Mouse (Mus musculus) spleen, postnatal 36 days (tissue): ENCODE data around the gene Opcml.

Experiments used
- DNase-seq, 2 experiments: peaks; one replicate each; pipeline ENCODE4 v3.0.0; 2022; ENCODE audit warnings: low spot score in 2 of 2, mixed read lengths in 1 of 2

The Opcml gene

DNA sequence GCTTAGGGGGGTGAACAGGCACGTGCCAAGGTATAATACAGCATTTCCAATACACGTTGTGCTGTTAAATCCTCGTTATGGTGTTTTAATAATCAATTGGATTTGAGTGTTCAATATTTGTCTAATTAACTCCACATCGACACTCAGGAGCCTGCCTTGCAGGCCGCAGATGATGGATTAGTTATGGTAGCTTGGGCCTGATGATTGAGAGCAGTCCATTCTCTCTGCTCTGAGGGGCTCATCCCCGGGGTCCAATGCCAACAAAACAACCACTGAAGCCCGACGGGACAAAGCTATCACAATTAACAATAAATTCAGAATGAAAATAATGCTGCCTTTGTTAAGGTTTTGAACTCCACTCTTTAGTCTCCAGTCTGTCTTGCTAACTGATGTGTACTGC is 641.6 kb downstream of the Opcml start:
- DNase-seq = no peak

DNA sequence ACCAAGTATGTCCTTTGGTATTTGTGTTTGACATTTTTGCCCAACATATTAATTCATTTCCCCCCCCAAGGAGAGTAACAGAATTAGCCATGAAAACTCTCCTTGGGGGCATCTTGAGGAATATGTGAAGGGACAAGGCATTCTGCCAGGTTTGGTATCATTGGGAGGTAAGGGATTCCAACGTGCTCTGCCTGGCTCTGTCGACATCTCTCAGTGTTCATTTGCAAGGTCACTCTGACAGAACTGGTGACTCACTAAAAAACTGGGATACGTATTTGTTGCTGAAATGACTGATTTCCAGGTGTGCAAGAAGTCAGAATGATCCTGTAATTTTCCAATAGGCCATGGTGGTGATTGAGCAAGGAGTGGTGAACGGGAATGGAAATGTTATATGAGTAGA is 648.2 kb downstream of the Opcml start:
- DNase-seq = no peak

DNA sequence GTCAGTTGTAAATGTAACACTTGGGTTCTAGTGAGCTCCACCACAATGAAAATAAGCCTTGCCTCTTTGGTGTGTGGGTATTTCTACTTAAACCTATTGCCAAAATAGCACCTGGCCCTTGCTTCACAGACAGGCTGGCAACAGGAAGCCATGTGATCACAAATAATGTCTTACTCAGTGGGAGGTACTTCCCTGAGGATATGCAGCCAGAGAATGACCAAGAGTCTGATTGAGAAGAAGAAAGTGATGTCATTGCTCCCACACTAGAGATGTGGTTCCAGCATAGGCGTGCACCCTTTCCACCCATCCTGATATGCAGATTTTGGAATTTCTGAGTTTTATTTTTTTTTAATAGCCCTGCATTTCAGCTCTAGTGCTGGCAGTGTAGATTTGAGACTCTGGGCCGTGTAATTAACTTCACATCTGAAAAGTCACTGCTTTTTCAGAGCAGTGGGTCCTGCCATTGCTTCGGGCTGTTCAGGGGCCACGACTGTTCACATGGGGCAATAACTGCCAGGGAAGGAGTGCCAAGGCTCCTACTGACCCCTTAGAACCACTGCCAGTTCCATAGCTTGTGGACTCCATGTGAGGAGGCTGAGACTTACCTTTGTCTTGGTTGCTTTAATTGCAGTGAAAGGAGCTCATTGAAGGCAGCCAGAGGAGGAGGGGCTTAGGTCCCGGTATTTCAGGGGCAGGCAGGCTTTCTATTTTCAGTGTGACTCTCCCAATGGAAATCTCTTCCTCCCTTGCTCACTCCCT is 649.0 kb downstream of the Opcml start:
- no peak for DNase-seq

DNA sequence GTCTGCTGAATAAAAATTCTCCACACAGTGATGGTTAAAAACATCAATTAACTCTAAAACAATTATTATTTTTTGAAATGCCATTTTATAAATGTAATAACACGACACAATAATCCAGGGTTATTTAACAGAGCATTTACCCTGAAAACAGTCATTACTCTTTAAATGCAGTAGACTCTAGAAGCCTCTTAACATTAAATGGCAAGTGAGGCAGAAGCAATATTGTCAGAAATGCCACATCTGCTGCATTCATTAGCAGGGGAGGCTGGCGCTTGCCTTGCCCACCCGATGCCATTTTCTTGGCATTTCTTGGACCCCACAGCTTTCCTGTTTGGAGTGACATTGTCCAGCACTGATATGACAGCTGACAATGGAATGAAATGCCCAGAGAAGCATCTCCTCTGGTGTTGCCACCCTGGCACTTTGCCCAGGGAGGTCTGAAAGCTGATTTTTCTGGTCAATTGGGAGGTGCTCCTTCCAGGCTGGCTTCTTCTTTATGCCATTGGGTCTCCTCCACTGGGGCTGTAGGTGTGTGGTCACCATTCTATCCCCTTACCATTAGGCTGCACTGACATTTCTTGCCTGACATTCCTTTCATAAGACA is 649.7 kb downstream of the Opcml start:
- no peak for DNase-seq

DNA sequence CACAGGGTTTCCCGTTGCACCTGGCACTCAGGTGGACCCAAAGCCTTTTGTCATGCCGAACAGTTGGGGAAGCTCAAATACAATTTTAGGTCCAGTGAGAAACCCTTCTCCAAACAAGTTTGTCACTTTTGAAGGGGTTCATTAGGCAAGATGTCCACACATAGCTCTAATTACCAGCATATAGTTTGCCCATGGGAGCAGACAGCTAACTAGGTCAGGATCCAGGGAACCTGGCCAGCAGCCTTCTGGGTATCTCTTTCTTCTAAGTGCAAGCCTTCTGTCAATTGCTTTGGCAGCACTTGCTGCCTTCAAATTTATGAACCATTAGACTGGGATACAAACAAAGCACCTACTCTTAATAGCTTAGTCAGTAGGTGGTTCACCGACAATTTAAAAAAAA is 653.9 kb downstream of the Opcml start:
- no peak for DNase-seq

DNA sequence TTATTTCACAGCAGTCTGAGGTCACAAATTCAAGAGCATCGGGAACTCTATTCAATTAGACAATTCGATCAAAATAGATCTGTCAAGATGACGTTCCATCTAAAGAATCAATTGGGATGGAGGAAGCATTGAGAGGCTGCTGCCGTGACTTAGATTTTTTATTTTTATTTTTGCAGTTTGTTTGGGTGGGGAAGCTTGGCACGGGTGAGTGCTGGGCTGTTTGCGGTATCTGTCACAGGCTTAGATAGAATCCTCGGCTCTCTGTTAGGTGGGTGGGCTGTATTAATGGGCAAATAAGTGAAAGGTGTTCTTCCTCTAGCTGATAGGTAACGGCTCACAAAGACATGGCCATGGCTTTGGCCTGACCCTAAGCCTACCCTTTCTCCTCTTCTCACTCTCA is 654.4 kb downstream of the Opcml start:
- no peak for DNase-seq

DNA sequence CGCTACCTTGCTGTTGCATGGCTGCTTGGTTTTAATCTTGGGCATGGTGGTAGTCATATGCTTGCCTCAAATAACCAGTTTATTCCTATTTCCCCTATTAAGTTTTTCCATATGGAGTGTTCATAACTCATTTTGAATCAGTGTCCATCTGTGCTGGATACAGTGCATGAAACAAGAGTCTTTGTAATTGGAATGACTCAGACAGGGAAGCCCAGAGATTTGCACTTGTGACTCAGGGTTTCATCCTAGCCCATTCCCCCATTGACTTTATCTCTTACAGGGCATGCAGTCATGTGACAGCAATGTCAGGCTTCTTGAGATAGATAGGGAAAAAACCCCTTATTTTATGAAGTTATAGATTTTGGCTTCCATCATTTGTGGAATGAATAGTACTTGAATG is 655.3 kb downstream of the Opcml start:
- DNase-seq = no peak

DNA sequence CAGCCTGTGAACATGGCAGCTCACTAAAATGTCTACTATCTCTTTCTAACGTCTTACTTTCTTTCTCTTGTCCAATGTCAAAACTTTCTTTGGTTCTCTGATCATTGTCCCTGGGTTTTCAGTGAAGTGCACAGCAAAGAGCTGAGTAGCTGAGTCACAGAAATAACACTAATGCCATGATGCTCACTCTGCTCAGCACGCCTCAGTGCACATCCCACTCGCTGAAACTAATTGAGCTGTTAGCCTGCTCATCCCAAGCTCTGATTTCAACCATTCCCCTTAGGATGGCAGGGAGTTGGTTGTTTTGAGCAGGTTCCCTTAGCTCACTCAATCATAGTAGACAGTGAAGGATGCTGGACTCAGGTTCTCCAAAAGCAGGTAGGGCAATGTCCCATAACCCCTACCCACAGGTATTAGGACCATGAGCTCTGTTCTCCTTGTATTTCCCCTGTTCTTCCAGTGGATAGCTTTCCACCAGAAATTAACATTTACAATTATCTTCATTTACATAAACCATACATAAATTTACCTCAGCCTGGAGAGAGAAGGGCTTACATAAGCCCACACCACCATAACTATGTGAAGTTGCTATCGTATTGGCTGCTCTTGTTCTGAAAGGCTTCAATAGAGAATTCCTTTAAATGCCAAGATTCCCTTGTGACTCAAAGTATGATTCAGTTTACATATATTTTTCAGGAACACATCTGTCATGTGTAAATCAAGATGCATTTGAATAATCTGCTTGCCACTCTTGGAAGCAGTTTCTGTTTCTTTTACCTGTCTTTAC is 655.9 kb downstream of the Opcml start:
- no peak for DNase-seq

DNA sequence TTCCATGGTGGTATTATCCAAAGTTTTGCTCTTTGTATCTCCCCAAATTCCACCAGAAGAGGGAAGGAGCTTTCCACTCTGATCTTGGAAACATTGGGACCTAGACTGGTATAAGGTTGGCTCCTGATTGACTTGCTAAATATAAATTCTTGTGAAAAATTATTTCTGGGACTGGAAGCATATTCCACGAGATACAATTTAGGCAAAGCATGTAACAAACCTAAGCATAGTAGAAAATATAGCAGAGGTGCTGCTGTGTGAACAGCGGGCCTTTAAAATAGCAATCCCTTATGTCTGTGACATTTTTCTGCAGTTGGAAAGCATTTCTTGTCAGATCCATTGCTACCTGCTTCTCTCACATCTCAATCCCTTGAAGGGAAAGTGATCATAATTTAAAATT is 661.9 kb downstream of the Opcml start:
- no peak for DNase-seq

DNA sequence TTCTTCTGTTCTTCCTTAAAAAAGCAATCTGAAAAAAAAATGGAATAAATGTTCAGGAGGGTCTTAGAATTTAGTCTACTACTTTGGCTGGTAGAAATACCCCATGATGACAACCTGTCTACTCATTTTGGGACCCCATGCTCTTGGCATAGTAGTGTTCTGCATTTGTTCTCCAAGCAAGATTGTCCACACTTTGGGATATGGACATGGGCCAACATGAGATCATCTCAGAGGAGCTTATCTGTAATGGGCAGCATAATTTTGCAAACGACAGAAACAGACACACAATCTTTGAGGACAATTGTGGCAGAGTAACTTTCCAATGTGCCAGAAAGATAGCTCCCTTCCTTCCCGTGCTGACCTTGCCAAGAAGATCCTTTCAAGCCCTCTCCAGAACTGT is 662.5 kb downstream of the Opcml start:
- no peak for DNase-seq

DNA sequence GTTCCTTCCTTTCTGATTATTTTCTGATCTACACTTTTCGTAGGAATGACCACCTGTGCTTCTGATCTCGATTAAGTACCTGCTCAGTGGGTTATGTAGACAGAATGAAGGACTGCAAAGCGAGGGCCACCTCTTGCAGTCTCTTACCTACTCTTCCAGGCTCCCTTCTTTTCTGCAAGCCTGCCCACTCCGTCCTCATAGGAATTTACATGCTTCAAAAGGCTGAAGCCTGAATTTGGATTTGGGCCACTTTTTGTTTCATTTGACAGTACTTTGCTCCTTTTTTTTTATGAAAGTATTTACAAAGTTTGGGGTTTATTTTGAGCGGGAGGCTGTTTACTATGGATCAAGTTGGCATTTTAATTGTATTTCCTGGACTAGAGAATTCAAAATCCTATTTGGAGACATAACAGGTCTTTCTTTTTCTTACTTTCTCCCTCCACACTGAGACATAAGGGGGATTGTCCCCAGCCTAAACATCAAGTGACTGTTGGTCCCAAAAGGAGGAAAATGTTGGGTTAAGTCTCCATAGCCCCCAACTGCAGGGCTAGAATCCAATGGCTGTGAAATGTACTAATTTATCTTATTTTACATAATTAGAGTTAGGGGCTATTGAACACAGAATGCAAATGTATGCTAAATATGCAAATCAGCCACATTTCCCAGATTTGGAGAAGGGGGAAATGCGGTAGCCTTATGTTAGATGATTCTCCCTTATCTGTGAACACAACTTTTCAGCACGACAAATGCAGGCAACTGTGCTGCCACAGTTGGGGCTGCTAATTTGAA is 667.6 kb downstream of the Opcml start:
- DNase-seq = no peak

DNA sequence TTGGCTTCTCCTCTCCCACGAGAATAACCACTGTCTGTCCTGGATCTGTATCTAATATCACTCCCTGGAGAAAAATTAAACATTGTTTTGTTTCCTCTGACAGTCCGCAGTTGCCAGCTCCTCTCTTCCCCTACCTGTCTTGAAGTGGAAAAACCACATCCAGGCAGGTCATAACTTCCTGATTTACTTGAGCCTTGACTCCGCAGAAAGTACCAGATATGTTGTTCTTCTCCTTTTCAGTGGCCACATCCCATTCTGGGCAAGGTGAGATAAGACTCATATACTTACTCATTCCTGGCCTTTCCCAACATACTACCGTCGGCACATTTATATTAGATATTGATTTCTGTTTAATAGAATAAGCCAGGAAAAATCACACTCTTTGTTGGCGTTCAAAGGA is 673.0 kb downstream of the Opcml start:
- DNase-seq = no peak

DNA sequence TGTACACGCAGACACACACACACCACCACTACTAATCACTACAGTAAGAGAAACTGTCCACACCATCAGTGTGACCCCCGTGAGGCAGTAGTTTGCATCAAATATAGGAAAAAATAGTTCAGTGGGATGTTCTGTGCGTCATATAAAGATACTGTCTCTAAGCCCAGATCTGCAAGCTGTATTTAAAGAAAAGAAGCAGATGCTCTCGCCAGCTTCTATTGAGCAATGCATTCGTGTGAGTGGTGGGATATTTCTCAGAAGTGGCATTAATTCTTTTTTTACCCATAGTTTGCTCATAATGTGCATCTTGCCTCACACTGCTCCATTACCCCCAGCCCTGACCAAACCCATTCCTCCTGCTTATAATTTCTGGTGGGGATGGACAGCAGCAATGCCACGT is 678.8 kb downstream of the Opcml start:
- DNase-seq = no peak

DNA sequence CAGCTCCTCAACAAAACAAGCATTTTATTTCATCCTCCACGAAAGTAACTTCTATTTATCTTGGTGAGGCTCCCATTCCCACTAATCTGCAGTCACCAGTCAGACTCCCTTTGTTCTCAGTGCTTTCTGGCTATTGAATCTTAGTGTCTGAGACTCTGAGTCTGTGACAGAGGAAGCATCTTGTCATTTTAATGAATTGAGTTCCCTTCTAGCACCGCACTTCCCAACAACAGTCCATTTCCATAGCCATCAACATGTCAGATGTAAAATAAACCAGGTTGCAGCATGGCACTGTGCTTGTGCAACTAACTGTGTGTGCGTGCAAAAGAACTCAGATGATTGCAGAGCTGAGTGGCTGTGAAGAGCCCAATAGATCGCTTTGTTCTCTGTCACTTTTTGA is 680.9 kb downstream of the Opcml start:
- no peak for DNase-seq

DNA sequence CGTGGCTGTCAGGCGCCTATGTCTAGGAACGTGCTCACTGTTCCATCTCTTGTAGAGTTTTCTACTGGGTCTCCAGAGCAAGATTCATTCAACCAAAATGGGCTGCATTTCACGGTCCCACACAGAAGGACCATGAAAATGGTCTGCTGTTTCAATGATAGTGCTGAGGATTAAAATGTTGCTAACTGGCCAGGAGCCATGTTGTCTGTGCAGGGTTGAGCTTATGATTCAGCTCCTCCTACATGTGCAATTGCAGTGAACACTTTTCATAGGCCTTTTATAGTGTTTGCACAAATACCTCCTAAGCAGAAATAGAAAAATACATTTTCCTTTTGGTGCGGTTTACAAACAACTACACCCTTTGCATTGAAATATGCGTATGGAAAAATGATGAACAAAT is 684.0 kb downstream of the Opcml start:
- no peak for DNase-seq

DNA sequence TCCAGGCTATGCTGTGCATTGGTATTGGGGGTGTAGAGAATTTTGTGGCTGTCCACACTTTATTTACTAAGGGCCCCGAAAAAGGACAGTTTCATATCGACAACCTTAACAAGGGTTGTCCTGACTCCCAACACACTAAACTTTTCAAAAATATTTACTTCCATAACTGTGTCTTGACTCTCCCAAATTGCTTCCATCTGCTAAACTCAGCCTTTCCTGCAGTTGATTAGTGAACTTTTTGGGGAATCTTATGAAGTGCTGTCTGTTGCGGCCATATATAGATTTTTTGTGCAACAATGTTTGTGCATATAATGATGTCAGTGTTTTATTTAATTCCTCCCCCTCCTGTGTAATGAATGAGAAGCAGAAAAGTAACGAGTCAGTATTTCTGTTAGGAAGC is 690.7 kb downstream of the Opcml start:
- no peak for DNase-seq

DNA sequence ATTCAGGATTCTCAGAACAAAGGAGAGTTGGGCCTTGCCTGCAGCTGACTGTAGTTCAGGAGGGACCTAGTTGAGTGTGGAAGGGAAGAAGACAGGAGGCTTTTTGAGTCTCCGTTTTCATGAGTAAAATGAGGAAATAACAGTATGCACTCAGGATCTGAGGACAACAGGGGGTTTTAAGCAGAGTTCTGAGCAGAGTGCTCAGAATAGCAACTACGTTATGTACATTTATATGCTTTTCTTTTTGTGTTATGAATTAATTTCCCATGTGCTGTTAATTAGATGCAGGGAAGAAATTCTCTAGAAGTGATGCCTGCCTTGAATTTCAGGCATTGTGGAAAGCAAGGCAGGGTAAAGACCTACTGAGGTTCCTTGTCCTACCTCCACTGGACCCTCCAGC is 697.9 kb downstream of the Opcml start:
- DNase-seq = no peak

DNA sequence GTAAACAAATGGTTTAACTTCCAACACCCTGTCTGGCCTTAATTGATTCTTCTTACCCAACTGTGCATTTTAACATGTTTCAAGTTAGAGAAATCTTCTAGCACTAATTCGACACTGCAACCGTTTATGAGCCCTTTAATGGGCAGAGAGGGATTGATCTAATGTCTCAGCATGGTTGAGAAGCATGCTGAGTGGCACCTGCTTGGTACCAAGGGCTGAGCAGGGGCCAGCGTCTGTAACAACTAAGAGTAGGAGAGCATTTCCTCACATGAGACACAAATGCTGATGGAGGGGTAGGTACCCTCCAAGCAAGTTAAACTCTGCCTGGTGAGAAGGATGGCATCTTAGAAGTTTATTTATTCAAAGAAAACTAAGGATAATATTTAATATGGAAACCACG is 699.3 kb downstream of the Opcml start:
- no peak for DNase-seq

DNA sequence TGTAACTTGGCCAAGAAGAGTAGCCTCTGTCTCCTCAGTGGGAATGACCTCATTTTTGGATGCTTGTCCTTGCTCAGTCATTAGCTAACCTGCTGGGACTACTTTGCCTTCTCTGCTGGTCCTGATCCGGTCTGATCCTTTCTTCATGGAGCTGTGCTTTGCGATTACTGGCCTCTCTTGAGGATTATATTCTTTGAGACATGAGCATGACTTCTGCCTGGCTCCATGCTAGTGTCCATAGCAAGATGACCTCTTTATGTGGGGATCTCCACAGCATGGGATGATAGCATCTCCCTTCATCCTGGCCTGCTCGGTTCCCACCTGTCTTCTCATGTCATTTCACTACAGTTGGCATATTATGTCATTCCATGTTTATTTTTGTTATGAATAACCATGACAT is 699.8 kb downstream of the Opcml start:
- DNase-seq = no peak

DNA sequence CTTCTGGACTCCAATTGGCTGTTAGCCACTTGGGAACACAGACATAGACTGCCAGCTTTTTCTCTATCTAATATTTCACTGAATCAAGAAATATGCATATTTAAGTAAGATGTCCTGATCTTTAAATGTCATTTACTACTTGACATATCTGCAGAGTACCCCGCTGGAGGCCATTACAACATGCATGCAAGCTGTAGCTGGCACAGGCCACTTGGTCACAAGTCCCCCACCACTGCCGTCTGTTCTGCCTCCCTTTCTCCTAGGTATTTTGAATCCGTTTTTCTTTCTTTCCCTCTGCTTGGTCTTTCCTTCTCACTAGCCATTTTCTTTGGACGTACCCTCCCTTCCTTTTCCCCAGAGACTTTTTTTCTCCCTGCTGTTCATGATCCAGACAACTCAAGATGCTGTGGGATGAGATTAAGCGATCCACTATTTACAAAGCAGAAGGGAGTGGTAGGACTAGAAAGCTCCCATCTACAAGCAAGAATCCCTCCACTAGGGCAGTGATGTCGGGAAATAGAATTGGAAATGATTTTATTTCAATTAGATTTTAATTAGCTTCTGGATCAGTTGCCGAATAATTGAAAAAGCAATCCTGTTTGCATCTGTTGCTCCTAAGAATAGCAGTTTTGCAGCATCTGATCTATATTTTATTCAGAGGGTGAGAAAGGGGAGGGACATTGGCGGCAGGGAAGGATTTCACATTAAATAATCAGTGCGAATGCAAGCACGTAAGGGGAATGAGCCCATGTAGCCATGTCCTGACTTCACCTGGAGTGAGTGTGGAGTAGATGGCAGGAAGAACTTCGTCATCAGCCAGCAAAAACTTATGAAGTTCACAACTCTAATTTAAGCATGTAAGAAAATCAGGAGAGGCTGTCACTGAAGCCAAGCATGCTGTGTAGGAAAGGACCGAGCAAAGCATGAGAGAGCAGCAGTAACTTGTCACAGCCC is 709.5 kb downstream of the Opcml start:
- no peak for DNase-seq

DNA sequence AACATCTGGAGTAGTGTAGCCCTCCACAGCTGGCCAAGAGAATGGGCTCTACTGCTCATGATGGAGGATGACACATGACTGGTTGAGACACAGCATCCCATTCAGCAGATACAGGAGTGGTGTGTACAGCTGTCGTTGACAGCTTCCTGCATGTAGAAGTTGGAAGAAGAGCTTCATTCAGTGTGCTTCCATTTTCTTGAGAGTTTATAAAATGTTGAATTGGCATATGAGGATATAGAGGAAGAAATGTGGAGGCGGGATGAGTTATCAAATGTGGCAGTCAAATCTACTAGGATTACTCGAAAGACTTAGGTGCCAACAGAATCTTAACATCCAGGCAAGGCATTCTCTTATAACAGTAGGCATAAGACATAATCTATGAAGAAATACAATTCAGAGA is 723.3 kb downstream of the Opcml start:
- DNase-seq = no peak
